Mouse (Mus musculus) kidney, postnatal 36 days (tissue): ENCODE measurements around the gene Lrtm1.

Experiments used
- DNase-seq, 2 experiments: peaks; one replicate each; pipeline ENCODE4 v3.0.0; 2021 to 2022; ENCODE audit warnings: mixed read lengths in 2 of 2

The Lrtm1 gene

DNA sequence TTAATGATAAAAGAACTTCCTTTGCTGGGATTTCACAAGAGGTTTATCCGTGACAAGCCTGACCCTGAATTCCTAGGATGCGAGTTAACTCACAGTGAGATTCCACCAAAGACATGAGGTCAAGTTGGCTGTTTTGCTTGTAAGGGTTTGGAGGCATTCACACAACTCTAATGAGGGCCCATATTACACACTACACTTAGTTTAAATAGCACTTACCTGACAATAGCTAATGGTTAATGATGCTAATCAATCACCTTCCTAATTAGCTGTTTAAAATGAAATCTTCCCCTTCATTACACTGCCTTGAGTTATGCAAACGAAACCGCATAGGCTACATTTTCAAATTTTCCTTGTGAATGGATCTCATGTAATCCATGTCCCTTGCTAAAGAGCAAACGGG is 20.2 kb downstream of the Lrtm1 start:
- DNase-seq = no peak

DNA sequence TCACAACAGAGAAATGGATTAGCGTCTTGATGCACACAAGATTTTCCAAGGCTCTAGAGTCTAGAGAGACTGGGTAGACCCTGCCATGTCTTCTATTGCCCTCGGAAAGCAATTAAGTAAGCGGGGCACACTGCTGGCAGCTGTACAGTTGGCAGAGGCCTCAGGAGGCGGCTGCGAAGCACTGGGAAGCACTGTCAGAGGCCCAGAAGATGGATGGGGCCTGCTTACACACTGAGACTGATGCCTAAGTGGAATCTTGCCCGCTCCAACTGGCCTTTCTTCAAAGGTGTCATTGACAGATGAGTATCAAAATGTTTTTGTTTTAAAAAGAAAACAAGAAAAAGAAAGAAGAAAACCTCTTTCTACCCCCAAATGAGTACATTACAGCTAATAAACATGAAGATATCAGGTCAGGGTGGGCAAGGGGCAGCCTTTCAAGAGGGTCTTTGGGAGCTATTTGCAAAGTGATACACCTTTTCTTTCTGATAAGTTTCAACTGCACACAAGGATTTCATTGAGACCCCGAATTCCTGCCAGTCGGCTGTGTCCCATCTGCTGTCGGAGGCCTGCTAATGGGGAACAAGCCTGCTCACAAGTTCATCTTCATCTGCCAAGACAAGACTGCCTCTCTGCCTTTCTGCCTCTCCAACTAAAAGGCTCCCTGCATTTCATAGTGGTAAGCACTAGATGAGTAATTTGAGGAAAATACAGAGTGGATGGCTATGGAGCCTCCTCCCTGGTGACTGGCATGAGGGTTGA is 22.8 kb downstream of the Lrtm1 start:
- peak in 1 of 2 experiments; percentile 11 for DNase-seq

DNA sequence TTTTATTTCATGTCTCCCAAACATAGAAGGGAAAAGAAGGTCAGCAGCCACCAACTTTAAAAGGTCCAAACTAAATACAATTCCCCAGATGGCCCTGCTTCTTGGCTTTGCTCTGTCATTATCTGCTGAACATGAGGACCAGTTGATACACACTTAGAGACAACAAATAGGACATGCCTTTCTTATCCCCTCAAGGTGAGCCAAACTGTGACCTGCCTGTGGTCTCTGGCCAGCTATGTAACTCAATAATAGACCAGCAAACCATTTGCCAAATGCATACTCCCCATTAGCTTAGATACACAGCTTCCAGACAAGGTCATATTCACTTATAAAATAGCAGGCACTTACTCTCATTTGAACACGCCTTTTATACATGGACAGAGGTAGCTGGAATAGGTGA is 23.5 kb downstream of the Lrtm1 start:
- DNase-seq = no peak

- DNase-seq = no peak
Measured at GRCm38 (mm10) chr14:29042355-29042754, 24.3 kb downstream of the Lrtm1 start.

GRCm38 (mm10) chr14:29051951-29052835 is 34.2 kb downstream of the Lrtm1 start:
- DNase-seq = no peak

- DNase-seq = no peak
Measured at GRCm38 (mm10) chr14:29060679-29061078, 42.7 kb downstream of the Lrtm1 start.

GRCm38 (mm10) chr14:29061491-29061890 is 43.5 kb downstream of the Lrtm1 start:
- no peak for DNase-seq

GRCm38 (mm10) chr14:29062676-29063075 is 44.7 kb downstream of the Lrtm1 start:
- no peak for DNase-seq

GRCm38 (mm10) chr14:29073747-29074146 is 55.7 kb downstream of the Lrtm1 start:
- DNase-seq = peak; percentile 9 to 26

DNA sequence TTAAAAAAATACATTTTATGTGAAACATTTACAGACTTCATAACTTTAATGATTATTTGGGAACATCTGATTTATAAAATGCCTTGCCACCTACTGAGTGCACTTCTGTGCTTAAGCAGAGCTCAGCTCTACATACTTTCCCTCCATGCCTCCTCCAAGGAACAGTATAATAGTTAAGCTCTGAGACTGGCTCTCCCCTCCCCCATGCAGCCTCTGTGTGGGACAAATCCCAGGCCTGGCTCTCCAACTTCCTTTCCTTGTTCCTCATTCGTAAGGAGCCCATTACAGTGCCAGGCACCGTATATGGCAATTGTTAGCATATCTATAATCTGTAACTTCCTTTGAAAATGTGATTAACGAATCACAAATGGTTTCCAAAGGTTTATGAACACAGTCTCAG is 59.4 kb downstream of the Lrtm1 start:
- peak in 1 of 2 experiments; percentile 10 for DNase-seq

- DNase-seq = no peak
Measured at GRCm38 (mm10) chr14:29080228-29080627, 62.2 kb downstream of the Lrtm1 start.

GRCm38 (mm10) chr14:29080630-29081029 is 62.6 kb downstream of the Lrtm1 start:
- DNase-seq = peak; percentile 21 to 23

GRCm38 (mm10) chr14:29082171-29082570 is 64.2 kb downstream of the Lrtm1 start:
- no peak for DNase-seq
